Mouse (Mus musculus): ENCODE results near the gene Gm5890.
"Not testable (repeated sequence)": the region's sequence is repeated elsewhere in the genome, so short reads cannot be mapped to it uniquely, and the experiment has no call there.

Gm5890 gene

GRCm38 (mm10) chr7:20262734-20263133, at the start of gene Gm5890:
TSS of gene Gm5890 (minus strand) at chr7:20262834.
- DNase-seq: not testable (repeated sequence)

GRCm38 (mm10) chr7:20233728-20234127, 28.9 kb downstream of the Gm5890 start, which contains the start of gene Gm4498:
TSS of gene Gm4498 (minus strand) at chr7:20233828.
- not testable (repeated sequence) for DNase-seq

All from cerebellum, postnatal 14 days (tissue).